Mouse (Mus musculus) kidney, adult 2 months (tissue): Measurements from ENCODE around the gene Gm7073.

ENCODE experiments used
- CTCF ChIP-seq: fragments of 200-500 bp; conservative IDR thresholded peaks from 2 replicates; pipeline ENCODE4 v1.5.1; 2011; ENCODE audit warnings: low read depth, mild to moderate bottlenecking, control low read depth, low read length, moderate library complexity, mixed read lengths; ENCODE audit not compliant: insufficient read depth, insufficient read length
- POLR2A ChIP-seq: fragments of 200-500 bp; IDR thresholded peaks from one replicate; pipeline ENCODE4 v1.6.1; 2011; ENCODE audit warnings: low read depth, low read length, control low read depth

- TF ChIP-seq CTCF (no peak), POLR2A (no peak)
Measured at GRCm38 (mm10) chrX:60544098-60544497, 5.0 kb upstream of the Gm7073 start.
